Mouse (Mus musculus): ENCODE measurements around the gene Gm17657. TPM values are rescaled to one million over a fixed set of nuclear protein-coding genes. Genes with fewer than 3 reads are reported as not detected.

Gene Gm17657
- polyA plus RNA-seq, 1 experiment, result not detected

DNA sequence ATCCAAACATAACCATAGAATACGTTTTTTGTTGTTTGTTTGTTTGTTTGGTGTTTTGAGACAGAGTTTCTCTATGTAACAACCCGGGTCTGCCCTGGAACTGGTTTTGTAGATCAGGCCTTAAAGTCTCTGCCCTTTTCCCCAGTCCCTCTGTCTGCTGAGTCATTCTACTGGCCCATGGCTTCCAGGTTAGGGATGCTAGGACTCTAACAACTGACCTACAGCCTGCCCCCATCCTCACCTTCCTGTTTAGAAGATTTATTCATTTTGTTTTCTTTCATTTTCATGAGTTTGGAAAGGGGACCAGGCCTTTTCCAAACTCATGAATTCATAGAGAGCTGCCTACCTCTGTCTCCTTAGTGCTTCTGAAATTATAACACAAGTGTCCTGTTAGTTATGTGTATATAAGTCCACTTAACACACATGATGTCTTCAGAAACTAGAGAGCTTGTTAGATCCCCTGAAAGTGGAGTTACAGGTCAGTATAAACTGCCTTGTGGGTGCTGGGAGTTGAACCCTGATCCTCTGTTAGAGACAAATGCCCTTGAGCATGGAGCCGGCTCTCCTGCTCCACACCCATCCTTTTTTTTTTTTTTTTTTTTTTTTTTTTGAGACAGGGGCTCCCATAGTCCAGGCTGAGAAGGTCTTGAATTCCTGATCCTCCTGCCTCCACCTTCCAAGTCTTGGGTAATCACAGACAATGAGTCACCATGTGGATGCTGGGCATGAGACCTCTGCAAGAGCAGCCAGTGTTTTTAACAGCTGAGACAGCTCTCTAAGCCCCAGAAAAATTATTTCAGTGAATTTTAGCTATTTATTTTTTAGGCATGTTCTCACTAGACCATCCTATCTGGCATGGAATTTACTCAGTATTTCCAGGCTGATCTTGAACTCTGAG, 63.9 kb downstream of the Gm17657 start:
- Histone ChIP-seq H3K36me3 (ENCODE audit: control insufficient read depth, insufficient read depth, low read length) (no peaks in the 10 kb centered on the region), H3K27ac (ENCODE audit: insufficient read depth, low read depth, low read length) (no peak overlapping the region), H3K4me3 (ENCODE audit: insufficient read depth, low read depth, low read length) (no peak overlapping the region), H3K4me1 (ENCODE audit: control insufficient read depth, insufficient read depth, low read length) (peaks cover 6% of the 10 kb centered on the region; the same call in 1 of the 2 replicates), H3K27me3 (replicated peaks; ENCODE audit: control insufficient read depth, insufficient read depth, low read length) (no peaks in the 10 kb centered on the region)
- no peak for TF ChIP-seq POLR2A (IDR thresholded peaks at IDR 0.05; ENCODE audit: low read depth, low read length)
- no peak for TF ChIP-seq CTCF (conservative IDR thresholded peaks at IDR 0.05; ENCODE audit: insufficient read depth, insufficient read length, low read depth, low read length)
- DNase-seq, result no peak
- WGBS, result 77% methylated on average over 3 of the region's 3 CpGs

DNA sequence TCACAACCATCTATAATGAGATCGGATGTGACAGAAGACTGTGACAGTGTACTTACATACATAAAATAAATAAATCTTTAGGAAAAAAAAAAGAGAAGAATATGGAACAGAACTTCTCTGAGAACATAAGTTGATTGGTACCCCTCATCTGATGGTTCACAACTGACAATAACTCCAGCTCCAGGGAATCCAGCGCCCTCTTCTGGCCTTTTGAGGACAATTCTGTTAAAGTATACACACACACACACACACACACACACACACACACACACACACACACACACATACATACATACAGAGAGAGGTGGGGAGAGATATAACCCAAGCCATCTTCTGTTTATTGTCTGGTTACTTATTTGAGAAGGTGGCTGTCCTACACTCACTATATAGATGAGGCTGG, 65.0 kb downstream of the Gm17657 start:
- Histone ChIP-seq H3K27me3 (replicated peaks; ENCODE audit: control insufficient read depth, insufficient read depth, low read length) (no peaks in the 10 kb centered on the region), H3K27ac (ENCODE audit: insufficient read depth, low read depth, low read length) (no peak overlapping the region), H3K36me3 (ENCODE audit: control insufficient read depth, insufficient read depth, low read length) (no peaks in the 10 kb centered on the region), H3K4me3 (ENCODE audit: insufficient read depth, low read depth, low read length) (no peak overlapping the region), H3K4me1 (ENCODE audit: control insufficient read depth, insufficient read depth, low read length) (peaks cover 6% of the 10 kb centered on the region; the same call in 1 of the 2 replicates)
- WGBS, result 95% methylated on average over 2 of the region's 2 CpGs
- TF ChIP-seq POLR2A (IDR thresholded peaks at IDR 0.05; ENCODE audit: low read depth, low read length), result no peak
- DNase-seq, result no peak

DNA sequence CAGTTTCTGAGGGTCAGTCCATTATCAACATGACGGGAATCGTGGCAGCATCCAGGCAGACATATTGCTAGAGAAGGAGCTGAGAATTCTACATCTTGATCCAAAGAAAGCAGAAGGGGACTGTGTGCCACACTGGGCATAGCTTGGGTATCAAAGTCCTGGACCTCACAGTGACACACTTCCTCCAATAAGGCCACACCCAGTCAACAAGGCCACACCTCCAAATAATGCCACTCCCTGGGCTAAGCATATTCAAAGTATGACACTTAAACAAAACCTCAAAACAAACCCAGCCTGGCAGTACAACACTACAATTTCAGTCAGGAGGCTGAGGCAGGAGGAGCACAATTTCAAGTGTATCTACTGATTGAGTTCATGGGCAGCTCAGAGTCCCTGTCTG, 66.2 kb downstream of the Gm17657 start:
- Histone ChIP-seq H3K4me3 (ENCODE audit: insufficient read depth, low read depth, low read length) (no peak overlapping the region), H3K4me1 (ENCODE audit: control insufficient read depth, insufficient read depth, low read length) (no peaks in the 10 kb centered on the region), H3K27ac (ENCODE audit: insufficient read depth, low read depth, low read length) (no peak overlapping the region), H3K36me3 (ENCODE audit: control insufficient read depth, insufficient read depth, low read length) (no peaks in the 10 kb centered on the region), H3K27me3 (replicated peaks; ENCODE audit: control insufficient read depth, insufficient read depth, low read length) (no peaks in the 10 kb centered on the region)
- TF ChIP-seq POLR2A (IDR thresholded peaks at IDR 0.05; ENCODE audit: low read depth, low read length), result no peak
- TF ChIP-seq CTCF (conservative IDR thresholded peaks at IDR 0.05; ENCODE audit: insufficient read depth, insufficient read length, low read depth, low read length), result no peak
- DNase-seq, result no peak
- 95% methylated on average over 2 of the region's 2 CpGs for WGBS

DNA sequence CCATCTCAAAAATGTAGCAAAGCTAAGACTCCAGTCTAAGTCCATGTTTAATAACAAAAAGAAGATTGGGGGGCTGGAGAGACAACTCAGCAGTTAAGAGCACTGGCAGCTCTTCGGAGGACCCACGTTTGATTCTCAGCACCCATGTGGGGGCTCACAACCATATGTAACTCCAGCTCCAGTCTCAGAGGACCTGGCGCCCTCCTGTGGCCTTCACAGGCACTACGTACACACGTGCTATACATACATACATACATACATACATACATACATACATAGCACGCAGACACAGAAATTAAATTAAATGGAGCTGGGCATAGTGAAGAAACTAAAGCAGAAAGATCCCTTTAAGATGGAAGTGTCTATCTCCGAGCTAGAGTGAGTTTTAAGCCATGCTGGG, 66.8 kb downstream of the Gm17657 start:
- DNase-seq, result no peak
- Histone ChIP-seq H3K4me1 (ENCODE audit: control insufficient read depth, insufficient read depth, low read length) (no peaks in the 10 kb centered on the region), H3K27me3 (replicated peaks; ENCODE audit: control insufficient read depth, insufficient read depth, low read length) (no peaks in the 10 kb centered on the region), H3K27ac (ENCODE audit: insufficient read depth, low read depth, low read length) (no peak overlapping the region), H3K4me3 (ENCODE audit: insufficient read depth, low read depth, low read length) (no peak overlapping the region), H3K36me3 (ENCODE audit: control insufficient read depth, insufficient read depth, low read length) (no peaks in the 10 kb centered on the region)
- TF ChIP-seq CTCF (conservative IDR thresholded peaks at IDR 0.05; ENCODE audit: insufficient read depth, insufficient read length, low read depth, low read length) (no peak), POLR2A (IDR thresholded peaks at IDR 0.05; ENCODE audit: low read depth, low read length) (no peak)
- 93% methylated on average over 7 of the region's 7 CpGs for WGBS

DNA sequence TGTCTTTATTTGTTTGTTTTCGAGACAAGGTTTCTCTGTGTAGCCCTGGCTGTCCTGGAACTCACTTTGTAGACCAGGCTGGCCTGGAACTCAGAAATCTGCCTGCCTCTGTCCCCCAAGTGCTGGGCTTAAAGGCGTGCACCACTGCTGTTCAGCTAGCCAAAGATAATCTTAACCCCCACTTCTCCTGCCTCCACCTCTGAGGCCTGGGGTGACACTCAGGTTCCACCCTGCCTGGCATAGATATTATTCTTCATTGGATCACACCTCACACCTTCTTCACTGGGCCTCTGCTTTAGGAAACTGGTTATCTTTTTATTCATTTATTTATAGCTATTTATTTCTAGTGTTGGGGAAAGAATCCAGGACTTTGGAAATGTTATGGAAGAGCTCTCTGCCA, 69.2 kb downstream of the Gm17657 start:
- Histone ChIP-seq H3K4me3 (ENCODE audit: insufficient read depth, low read depth, low read length) (no peak overlapping the region), H3K4me1 (ENCODE audit: control insufficient read depth, insufficient read depth, low read length) (no peaks in the 10 kb centered on the region), H3K36me3 (ENCODE audit: control insufficient read depth, insufficient read depth, low read length) (no peaks in the 10 kb centered on the region), H3K27me3 (replicated peaks; ENCODE audit: control insufficient read depth, insufficient read depth, low read length) (no peaks in the 10 kb centered on the region), H3K27ac (ENCODE audit: insufficient read depth, low read depth, low read length) (no peak overlapping the region)
- TF ChIP-seq POLR2A (IDR thresholded peaks at IDR 0.05; ENCODE audit: low read depth, low read length) (no peak), CTCF (conservative IDR thresholded peaks at IDR 0.05; ENCODE audit: insufficient read depth, insufficient read length, low read depth, low read length) (no peak)
- WGBS, result 91% methylated on average over 2 of the region's 2 CpGs
- DNase-seq, result no peak

DNA sequence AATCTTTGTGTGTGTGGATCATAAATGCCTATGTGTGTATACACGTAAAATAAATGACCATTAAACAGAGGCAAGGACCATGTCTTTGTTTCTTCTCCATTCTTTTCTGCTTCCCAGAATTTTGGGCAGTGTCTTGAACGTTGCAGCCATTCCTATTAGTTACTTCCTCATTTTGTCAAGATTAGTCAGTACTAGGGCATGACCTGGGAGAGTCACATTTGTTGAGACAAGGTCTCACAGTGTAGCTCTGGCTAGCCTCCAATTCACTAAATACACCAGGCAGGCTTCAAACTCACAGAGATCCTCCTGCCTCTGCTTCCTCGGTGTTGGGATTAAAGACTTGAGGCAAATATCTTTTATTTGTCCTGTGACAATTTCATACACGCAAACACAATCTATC, 71.2 kb downstream of the Gm17657 start:
- TF ChIP-seq CTCF (conservative IDR thresholded peaks at IDR 0.05; ENCODE audit: insufficient read depth, insufficient read length, low read depth, low read length) (no peak), POLR2A (IDR thresholded peaks at IDR 0.05; ENCODE audit: low read depth, low read length) (no peak)
- no peak for DNase-seq
- Histone ChIP-seq H3K36me3 (ENCODE audit: control insufficient read depth, insufficient read depth, low read length) (no peaks in the 10 kb centered on the region), H3K4me3 (ENCODE audit: insufficient read depth, low read depth, low read length) (no peak overlapping the region), H3K27me3 (replicated peaks; ENCODE audit: control insufficient read depth, insufficient read depth, low read length) (no peaks in the 10 kb centered on the region), H3K27ac (ENCODE audit: insufficient read depth, low read depth, low read length) (no peak overlapping the region), H3K4me1 (ENCODE audit: control insufficient read depth, insufficient read depth, low read length) (no peaks in the 10 kb centered on the region)
- 83% methylated on average over 4 of the region's 4 CpGs for WGBS

DNA sequence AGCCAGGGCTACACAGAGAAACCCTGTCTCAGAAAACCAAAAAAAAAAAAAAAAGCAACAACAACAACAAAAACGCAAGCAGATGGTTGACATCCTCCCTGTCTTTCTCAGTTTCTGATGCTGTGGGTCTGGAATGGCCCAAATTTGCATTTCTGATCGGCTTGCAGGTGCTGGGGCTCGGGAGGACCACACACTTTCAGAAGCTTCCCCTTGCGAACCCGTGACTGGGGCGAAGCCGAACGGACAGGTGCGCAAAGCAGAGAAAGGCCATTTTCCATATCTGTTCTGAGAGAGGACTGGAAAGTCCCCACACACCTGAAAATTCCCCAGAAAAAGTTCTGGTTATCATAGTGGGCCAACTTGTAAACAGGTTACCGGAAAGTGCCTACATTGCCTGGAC, 72.1 kb downstream of the Gm17657 start:
- TF ChIP-seq CTCF (conservative IDR thresholded peaks at IDR 0.05; ENCODE audit: insufficient read depth, insufficient read length, low read depth, low read length), result no peak
- TF ChIP-seq POLR2A (IDR thresholded peaks at IDR 0.05; ENCODE audit: low read depth, low read length), result no peak
- Histone ChIP-seq H3K4me1 (ENCODE audit: control insufficient read depth, insufficient read depth, low read length) (no peaks in the 10 kb centered on the region), H3K36me3 (ENCODE audit: control insufficient read depth, insufficient read depth, low read length) (no peaks in the 10 kb centered on the region), H3K4me3 (ENCODE audit: insufficient read depth, low read depth, low read length) (no peak overlapping the region), H3K27me3 (replicated peaks; ENCODE audit: control insufficient read depth, insufficient read depth, low read length) (no peaks in the 10 kb centered on the region), H3K27ac (ENCODE audit: insufficient read depth, low read depth, low read length) (no peak overlapping the region)
- WGBS, result 97% methylated on average over 10 of the region's 10 CpGs
- no peak for DNase-seq

Data from kidney, adult 2 months (tissue).